Mouse (Mus musculus) thymus, postnatal 4 days (tissue): ENCODE measurements around the gene Glrx.
"Not testable (repeated sequence)": the region's sequence is repeated elsewhere in the genome, so short reads cannot be mapped to it uniquely, and the experiment has no call there.

Experiments used
- DNase-seq: peaks from one replicate; pipeline ENCODE4 v3.0.0; 2021

The Glrx gene

GRCm38 (mm10) chr13:75839719-75840481 lies at the start of gene Glrx:
TSS of gene Glrx (plus strand) at chr13:75839868.
- DNase-seq, result peak; percentile 44

- no peak for DNase-seq
Observed at GRCm38 (mm10) chr13:75790550-75791205, 49.0 kb upstream of the Glrx start.

GRCm38 (mm10) chr13:75793863-75794629 lies 45.6 kb upstream of the Glrx start:
- DNase-seq, result no peak

GRCm38 (mm10) chr13:75797369-75798141 lies 42.1 kb upstream of the Glrx start:
- peak; percentile 94 for DNase-seq

- DNase-seq, result no peak
Observed at GRCm38 (mm10) chr13:75798413-75799302, 41.0 kb upstream of the Glrx start.

- DNase-seq, result no peak
Observed at GRCm38 (mm10) chr13:75799421-75799820, 40.2 kb upstream of the Glrx start.

GRCm38 (mm10) chr13:75807969-75808368 lies 31.7 kb upstream of the Glrx start:
- DNase-seq, result no peak

GRCm38 (mm10) chr13:75809957-75810356 lies 29.7 kb upstream of the Glrx start:
- no peak for DNase-seq

- DNase-seq, result no peak
Observed at GRCm38 (mm10) chr13:75817183-75817582, 22.5 kb upstream of the Glrx start.

- DNase-seq, result no peak
Observed at GRCm38 (mm10) chr13:75818486-75818885, 21.2 kb upstream of the Glrx start.

- DNase-seq, result no peak
Observed at GRCm38 (mm10) chr13:75818945-75819706, 20.5 kb upstream of the Glrx start.

GRCm38 (mm10) chr13:75819898-75820297 lies 19.8 kb upstream of the Glrx start:
- DNase-seq, result no peak

GRCm38 (mm10) chr13:75822366-75822765 lies 17.3 kb upstream of the Glrx start:
- not testable (repeated sequence) for DNase-seq

- no peak for DNase-seq
Observed at GRCm38 (mm10) chr13:75823201-75823600, 16.5 kb upstream of the Glrx start.

- no peak for DNase-seq
Observed at GRCm38 (mm10) chr13:75824611-75825319, 14.9 kb upstream of the Glrx start.

- DNase-seq, result no peak
Observed at GRCm38 (mm10) chr13:75825388-75825787, 14.3 kb upstream of the Glrx start.

GRCm38 (mm10) chr13:75830708-75831107 lies 9.0 kb upstream of the Glrx start:
- no peak for DNase-seq

- DNase-seq, result no peak
Observed at GRCm38 (mm10) chr13:75831710-75832109, 8.0 kb upstream of the Glrx start.

GRCm38 (mm10) chr13:75832697-75833096 lies 7.0 kb upstream of the Glrx start:
- DNase-seq, result no peak

- no peak for DNase-seq
Observed at GRCm38 (mm10) chr13:75833499-75833898, 6.2 kb upstream of the Glrx start.
